Mouse (Mus musculus) small intestine, adult 2 months (tissue): ENCODE data around the gene Gbp4. TPM values are rescaled to one million over a fixed set of nuclear protein-coding genes. Genes with fewer than 3 reads are reported as not detected.
A peak's percentile ranks its signal among the peaks of the same experiment; 100 is the strongest.
"Not testable (repeated sequence)": the region's sequence is repeated elsewhere in the genome, so short reads cannot be mapped to it uniquely, and the experiment has no call there.

Experiments
- H3K27ac ChIP-seq: fragments of 200-500 bp; 2 replicates; pipeline ENCODE4 v1.5.1; 2012; ENCODE audit warnings: low read depth, low read length, control low read depth, inconsistent platforms; ENCODE audit not compliant: insufficient read depth
- H3K27me3 ChIP-seq: fragments of 200-500 bp; 2 replicates; pipeline ENCODE4 v1.6.1; 2012; ENCODE audit warnings: mild to moderate bottlenecking, moderate library complexity, low read length, inconsistent platforms; ENCODE audit not compliant: control insufficient read depth, insufficient read depth
- H3K36me3 ChIP-seq: fragments of 200-500 bp; 2 replicates; pipeline ENCODE4 v1.6.1; 2012; ENCODE audit warnings: mild to moderate bottlenecking, low read length, control low read depth, inconsistent platforms; ENCODE audit not compliant: control insufficient read depth, insufficient read depth
- H3K4me1 ChIP-seq: fragments of 200-500 bp; 2 replicates; pipeline ENCODE4 v1.6.1; 2012; ENCODE audit warnings: low read length, inconsistent platforms, mixed read lengths; ENCODE audit not compliant: control insufficient read depth, insufficient read depth, insufficient read length
- H3K4me3 ChIP-seq: fragments of 200-500 bp; 2 replicates; pipeline ENCODE4 v1.5.1; 2012; ENCODE audit warnings: low read depth, mild to moderate bottlenecking, control low read depth, inconsistent platforms, low read length, moderate library complexity
- CTCF ChIP-seq: fragments of 200-500 bp; IDR thresholded peaks from 2 replicates; pipeline ENCODE4 v1.5.1; 2012; ENCODE audit warnings: low read depth, mild to moderate bottlenecking, control low read depth, inconsistent platforms, low read length, moderate library complexity, mixed read lengths; ENCODE audit not compliant: insufficient replicate concordance, insufficient read length; ENCODE audit errors: extremely low read depth
- POLR2A ChIP-seq: fragments of 200-500 bp; IDR thresholded peaks from 2 replicates; pipeline ENCODE4 v1.6.1; 2012; ENCODE audit warnings: low read depth, mild to moderate bottlenecking, control low read depth, inconsistent platforms, low read length, moderate library complexity
- WGBS: fragments of 180-500 bp; shearing (Covaris S2); methylation state at CpG from one replicate; pipeline ENCODE4 v1.1.7; 2018; 5-methylcytosine and 5-hydroxymethylcytosine counted together
- polyA plus RNA-seq: library from polyadenylated mRNA; depleted of rRNA; stranded (reverse); fragments of >200 nt; gene quantifications from 2 replicates; pipeline ENCODE4 v1.2.3, GENCODE M21; 2012; rRNA removed

Gbp4 gene
- 3.3 and 4.9 TPM in 2 replicates for polyA plus RNA-seq

DNA sequence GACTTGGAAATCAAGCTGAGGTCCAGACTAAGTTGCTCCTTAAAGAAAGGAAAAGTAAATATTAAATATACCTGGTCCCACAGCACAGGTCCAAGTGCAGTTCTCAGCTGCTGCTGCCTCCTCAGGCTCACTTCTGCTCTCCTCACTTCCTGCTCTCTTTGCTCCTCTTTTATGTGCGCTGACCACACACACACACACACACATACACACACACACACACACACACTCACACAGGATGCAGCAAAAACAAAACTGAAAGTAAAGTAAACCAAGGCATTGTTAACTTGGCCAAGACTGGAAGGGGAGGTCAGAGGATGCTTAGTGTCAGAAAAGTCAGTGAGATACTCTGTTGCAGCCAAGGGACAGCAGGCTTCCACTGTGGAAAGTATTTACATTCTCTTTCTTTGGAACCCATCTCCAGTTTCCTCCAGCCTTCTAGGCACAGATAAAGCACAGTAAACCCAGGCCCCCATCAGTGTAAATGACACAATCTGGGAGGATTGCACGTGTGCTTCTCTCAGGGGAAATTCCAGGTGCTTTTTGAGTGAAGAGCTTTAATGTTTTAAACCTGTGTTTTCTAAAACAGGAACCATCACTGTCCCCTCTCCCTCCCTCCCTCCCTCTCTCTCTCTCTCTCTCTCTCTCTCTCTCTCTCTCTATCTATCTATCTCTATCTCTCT is at the start of gene Gbp4, which contains the start of the genes Gbp9 and Gbp8:
Gene Gbp4, minus strand, starts transcription at position 178 of the 680 bp plus-strand sequence.
Gene Gbp9, minus strand, starts transcription at position 131 of the 680 bp plus-strand sequence.
Gene Gbp8, minus strand, starts transcription at position 132 of the 680 bp plus-strand sequence.
- not testable (repeated sequence) for H3K36me3 ChIP-seq, H3K4me1 ChIP-seq, H3K27me3 ChIP-seq
- H3K27ac ChIP-seq = peak within 1 kb of the TSS; percentile 57
- WGBS = 2% methylated on average over 2 of the region's 2 CpGs
- 0 out of 2 replicates have a peak, but pooled peaks have one; percentile 36 for TF ChIP-seq POLR2A
- peak within 1 kb of the TSS; percentile 57 for H3K4me3 ChIP-seq

DNA sequence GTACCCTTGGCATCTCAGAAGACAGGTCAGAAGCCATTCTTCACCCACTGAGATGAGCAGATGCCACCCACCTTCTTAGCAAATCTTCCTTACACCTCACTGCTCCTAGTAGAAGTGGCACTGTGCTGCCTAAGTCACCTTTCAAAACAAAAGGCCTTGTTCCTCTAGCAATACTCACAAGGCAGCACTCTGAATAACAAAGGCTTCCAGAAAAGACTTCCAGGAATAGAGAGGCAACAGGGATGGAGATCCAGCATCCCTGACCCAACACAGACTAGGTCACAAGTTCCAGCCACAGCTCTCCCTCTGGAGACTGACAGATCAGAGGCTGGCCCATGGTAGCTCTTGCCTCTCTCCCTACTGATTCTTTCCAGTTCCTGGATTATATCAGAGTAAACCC is 42.1 kb upstream of the Gbp4 start:
- H3K36me3 ChIP-seq = no peaks in the 10 kb centered on the region
- TF ChIP-seq CTCF (no peak), POLR2A (no peak)
- no peaks in the 10 kb centered on the region for H3K4me1 ChIP-seq
- H3K4me3 ChIP-seq = no peak overlapping the region
- no peaks in the 10 kb centered on the region for H3K27me3 ChIP-seq
- no peak overlapping the region for H3K27ac ChIP-seq

DNA sequence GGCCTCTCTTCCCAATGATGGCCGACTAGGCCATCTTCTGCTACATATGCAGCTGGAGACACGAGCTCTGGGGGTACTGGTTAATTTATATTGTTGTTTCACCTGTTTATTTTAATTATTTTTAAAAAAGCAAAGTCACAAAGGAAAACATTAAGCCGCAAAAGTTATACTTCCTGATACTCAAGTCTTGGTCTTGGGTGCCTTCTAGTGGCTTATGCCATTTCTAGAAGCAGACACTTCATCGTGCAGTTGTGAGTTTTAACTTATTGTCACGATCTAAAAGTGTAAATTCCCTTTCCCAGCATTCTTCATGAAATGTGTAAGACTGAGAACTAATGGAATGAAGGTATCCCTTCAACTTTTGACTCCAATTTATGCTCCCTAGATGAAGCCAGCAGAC is 17.2 kb upstream of the Gbp4 start:
- no peak overlapping the region for H3K4me3 ChIP-seq
- no peaks in the 10 kb centered on the region for H3K36me3 ChIP-seq
- no peak overlapping the region for H3K27ac ChIP-seq
- no peak for TF ChIP-seq POLR2A
- TF ChIP-seq CTCF = no peak
- no peaks in the 10 kb centered on the region for H3K27me3 ChIP-seq
- 75% methylated on average over 5 of the region's 5 CpGs for WGBS
- H3K4me1 ChIP-seq = no peaks in the 10 kb centered on the region

DNA sequence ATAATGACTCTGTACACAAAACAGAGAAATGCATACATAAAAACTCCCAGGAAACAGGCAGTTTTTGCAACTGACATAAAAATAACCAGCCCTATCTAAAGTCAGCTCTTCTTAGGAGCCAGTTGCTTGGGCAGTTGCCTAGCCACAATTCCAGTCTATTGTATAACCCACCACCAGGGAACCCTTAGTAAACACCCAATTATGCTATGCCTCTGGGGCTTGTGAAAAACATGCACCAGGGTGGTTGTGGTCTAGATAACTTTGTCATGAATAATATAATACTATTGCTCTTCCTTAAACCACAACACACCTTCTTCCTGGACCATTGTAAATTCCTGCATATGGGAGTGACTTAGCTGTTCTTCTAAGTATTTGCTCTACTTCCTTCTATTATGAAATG is 14.7 kb upstream of the Gbp4 start:
- H3K27ac ChIP-seq = no peak overlapping the region
- no peaks in the 10 kb centered on the region for H3K4me1 ChIP-seq
- no peak for TF ChIP-seq CTCF
- TF ChIP-seq POLR2A = no peak
- no peaks in the 10 kb centered on the region for H3K27me3 ChIP-seq
- H3K4me3 ChIP-seq = no peak overlapping the region
- no peaks in the 10 kb centered on the region for H3K36me3 ChIP-seq

DNA sequence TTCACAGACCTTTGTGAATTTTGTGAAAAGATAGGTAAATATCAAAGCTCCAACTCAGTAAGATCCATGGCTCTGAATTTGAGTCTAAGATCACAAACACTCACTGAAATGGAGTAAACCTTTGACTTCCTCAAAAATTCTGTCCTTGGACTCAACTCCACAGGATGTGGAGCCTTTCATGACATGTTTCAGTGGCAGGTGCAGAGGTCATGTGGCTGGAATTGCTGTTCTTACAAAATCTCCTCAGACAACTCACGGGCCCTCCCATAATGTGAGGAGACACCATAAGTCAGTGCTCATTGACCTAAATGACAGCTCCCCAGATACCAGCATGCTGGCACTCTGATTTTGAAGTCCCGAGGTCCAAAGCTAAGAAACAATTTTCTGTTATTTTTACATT is 8.7 kb upstream of the Gbp4 start:
- 46% methylated on average over 2 of the region's 2 CpGs for WGBS
- H3K36me3 ChIP-seq, H3K27me3 ChIP-seq, H3K4me1 ChIP-seq, H3K27ac ChIP-seq, H3K4me3 ChIP-seq: not testable (repeated sequence)

DNA sequence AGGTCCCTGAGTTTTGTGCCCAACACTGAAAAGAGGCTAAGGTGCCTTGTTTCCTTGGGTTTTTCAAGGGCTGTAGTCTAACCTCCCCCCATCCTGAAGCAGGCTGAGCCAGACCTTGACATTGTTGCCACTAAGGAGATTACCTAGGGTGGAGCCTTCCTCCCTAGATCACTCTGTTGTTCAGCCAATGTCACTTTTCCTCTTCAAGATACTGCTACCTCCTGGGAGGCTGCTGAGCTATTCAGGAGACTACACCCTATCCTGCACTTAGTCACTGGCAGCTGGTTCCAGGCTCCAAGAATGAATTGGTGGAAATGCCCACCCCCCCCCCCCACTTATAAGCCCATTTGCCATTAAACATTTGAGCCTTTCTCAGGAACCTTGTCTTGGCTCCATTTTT is 7.1 kb upstream of the Gbp4 start:
- Histone ChIP-seq H3K27me3 (no peaks in the 10 kb centered on the region), H3K36me3 (no peaks in the 10 kb centered on the region), H3K4me3 (no peak overlapping the region), H3K27ac (peak overlapping the region; percentile 60; the same call in 1 of the 2 replicates), H3K4me1 (peaks cover 7% of the 10 kb centered on the region; the same call in 1 of the 2 replicates)
- TF ChIP-seq POLR2A (no peak), CTCF (no peak)

DNA sequence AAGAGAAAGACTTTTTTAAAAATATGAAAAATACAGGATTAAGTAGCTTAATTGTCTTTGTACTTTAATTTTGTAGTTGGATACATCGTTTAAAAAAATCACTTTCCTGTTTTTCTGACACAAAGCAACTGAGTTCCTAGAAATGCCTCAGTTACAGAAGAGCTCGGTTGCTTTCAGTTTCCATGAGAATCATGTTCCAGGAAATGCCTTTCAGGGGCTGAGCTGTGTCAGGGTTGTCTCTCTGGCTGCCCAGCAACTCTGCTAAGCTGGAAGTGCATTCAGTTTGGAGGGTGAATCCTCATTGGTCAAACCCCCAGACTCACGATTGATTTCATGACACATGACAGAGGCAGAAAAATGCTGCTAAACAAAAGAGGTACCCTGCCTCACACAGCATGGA is 6.3 kb upstream of the Gbp4 start:
- peak overlapping the region; percentile 61 for H3K27ac ChIP-seq
- 26% methylated on average over 3 of the region's 3 CpGs for WGBS
- H3K4me1 ChIP-seq, H3K27me3 ChIP-seq, H3K4me3 ChIP-seq, H3K36me3 ChIP-seq: not testable (repeated sequence)

DNA sequence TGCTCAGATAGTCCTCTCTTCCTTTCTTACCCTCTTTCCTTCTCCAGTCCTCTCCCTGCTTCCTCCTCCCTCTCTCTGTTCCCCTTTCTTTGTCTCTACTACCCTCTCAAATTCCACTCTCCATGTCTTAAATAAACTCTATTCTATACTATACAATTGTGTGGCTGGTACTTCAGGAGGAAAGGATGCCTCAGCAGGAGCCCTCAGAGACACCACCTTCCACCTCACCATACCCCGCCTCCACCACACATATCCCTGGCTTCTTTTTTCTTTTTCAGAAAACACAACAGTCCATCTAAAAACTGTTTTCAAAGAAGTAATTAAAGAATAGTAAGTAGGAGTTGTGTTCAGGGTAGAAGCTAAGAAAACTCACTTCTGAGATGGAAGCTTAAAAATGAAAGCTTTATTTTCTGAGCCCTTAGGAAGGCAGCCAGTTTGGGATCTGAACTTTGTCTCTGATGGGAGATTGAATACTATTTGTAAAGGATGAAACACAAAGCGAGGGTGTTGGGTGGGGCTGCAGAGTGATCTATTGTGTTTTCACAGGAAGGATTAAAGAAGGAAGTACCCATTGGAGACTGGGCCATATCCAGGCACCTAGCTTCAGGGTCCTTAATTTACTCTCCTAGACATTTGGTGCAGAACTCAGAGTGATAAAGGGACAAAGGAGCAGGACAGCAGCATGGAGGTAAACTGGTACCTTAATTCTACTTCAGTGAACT is 864 bp upstream of the Gbp4 start:
- H3K4me1 ChIP-seq, H3K27me3 ChIP-seq, H3K4me3 ChIP-seq, H3K36me3 ChIP-seq: not testable (repeated sequence)
- WGBS = 48% methylated on average over 2 of the region's 2 CpGs
- 0 out of 2 replicates have a peak overlapping the region, but pooled peaks have one; percentile 15 for H3K27ac ChIP-seq
